Mouse (Mus musculus) left cerebral cortex, postnatal 36 days (tissue): ENCODE results near the gene Kctd3. TPM values are rescaled to one million over a fixed set of nuclear protein-coding genes. Genes with fewer than 3 reads are reported as not detected.
"Not testable (repeated sequence)": the region's sequence is repeated elsewhere in the genome, so short reads cannot be mapped to it uniquely, and the experiment has no call there.

ENCODE experiments used
- DNase-seq, 2 experiments: peaks; one replicate each; pipeline ENCODE4 v3.0.0; 2021 to 2022; ENCODE audit warnings: low spot score in 2 of 2, mixed read lengths in 1 of 2
- intact Hi-C: fragments of 180-260 bp; cut with DNase I; formaldehyde crosslinking; loops from one replicate; pipeline ENCODE4 v1.15.1; 2025
- total RNA-seq, 2 experiments: library from RNA; stranded (reverse); gene quantifications; 2 replicates each; pipeline ENCODE4 v1.2.3; 2021

The Kctd3 gene
- total RNA-seq: 10 to 100 TPM; 95.0 to 97.8 TPM

DNA sequence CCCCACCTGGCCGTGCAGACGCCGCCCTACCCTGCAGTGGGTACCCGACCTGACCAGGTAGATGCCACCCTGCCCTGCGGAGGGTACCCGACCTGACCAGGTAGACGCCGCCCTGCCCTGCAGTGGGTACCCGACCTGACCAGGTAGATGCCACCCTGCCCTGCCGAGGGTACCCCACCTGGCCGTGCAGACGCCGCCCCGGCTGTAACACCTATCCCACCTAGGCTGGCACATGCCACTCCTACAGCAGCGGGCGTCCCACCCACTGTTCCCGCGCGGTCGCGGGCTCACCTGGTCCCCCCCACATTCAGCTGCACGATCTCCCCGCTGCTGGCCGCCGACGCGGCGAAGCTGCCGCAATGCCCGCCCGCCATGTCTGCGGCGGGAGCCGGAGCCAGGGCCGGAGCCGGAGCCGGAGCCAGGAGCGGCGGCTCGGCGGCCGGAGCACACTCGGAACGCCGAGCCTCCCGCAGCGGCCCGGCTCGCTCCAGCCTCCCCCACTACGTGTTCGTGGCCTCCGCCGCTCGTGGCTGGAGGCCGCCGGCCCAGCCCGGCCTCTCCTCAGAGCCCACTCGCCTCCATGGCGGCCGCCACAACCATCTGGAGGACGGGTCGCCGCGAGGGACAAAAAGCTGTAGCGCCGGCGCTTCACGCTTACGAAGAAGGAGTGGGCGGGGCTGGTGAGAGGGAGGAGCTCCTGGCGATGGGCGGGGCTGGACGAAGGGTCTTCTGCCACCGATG is at the start of gene Kctd3:
Gene Kctd3, minus strand, starts transcription at position 603 of the 741 bp plus-strand sequence.
- intact Hi-C loops: no loop called here
- DNase-seq: peak; percentile 97

DNA sequence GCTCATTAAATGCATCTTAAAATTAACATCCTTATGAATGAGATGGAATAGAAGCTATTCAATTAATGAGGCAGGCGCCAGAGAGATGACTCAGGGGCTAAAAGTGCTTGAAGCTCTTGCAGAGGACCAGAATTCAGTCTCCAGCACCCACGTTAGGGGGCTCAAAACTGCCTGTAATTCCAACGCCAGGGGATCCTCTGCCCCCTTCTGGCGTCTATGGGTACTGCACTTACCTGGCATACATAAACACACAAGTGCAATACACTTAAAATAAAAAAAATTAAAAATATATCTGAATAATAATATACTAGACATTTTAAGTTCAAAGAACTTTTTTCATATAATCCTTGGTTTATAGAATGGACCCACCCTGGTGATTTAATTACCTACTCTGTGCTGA is 49.8 kb upstream of the Kctd3 start:
- intact Hi-C loops: loop anchor here (10.0 kb wide), 1 partner anchor 177 kb away; no protein-coding TSS in a partner anchor
- DNase-seq: no peak

- DNase-seq: no peak
- intact Hi-C loops: loop anchor here (10.0 kb wide), 1 partner anchor 179 kb away; no protein-coding TSS in a partner anchor
Measured at GRCm38 (mm10) chr1:189055933-189056332, 48.3 kb upstream of the Kctd3 start.

DNA sequence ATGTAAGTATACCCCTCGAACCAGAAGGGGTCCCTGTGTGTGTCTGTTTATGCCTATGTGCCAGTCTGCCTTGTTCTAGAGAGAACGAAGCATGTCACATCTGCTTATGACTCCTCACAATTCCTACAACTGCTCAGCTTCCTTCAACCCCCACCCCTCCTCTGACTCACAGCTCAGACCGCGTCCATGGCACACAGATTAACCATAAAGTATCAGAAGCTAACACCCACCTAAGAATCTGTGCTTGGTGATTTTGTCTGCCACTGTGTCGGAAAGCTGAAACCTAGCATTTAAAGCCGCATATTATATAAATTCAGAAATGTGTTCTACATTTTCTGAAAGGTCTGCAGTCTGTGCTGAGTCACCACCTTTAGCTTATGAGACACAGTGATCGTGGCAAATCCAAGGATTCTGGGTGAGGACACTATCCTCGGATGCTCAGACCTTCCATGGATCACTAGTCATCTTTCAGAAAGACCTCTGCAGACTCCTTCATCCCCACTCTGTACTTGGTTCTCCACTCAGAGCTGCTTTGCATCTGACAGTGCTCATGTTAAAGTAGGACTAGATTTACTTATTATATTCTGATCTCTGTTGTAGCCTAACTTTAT is 47.4 kb upstream of the Kctd3 start:
- peak; percentile 35 to 46 for DNase-seq
- intact Hi-C loops: loop anchor here (10.0 kb wide), 1 partner anchor 180 kb away; no protein-coding TSS in a partner anchor

DNA sequence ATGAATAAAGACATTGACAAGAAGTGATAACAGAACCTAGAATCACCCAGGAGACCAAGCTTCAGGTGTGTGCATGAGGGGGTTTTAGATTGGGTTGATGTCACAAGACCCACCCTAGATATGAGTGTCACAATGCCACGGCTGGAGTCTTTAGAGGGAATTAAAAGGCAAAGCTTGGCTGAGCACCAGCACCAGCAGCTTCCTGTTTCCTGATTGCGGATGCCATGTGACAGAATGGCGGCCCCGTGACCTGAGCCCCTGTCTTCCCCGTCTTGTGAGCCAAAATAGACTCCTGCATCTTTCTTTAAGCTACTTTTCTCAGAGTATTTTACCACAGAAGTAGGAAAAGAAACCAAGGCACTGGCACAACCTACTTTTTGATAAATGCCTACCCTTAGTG is 46.5 kb upstream of the Kctd3 start:
- intact Hi-C loops: loop anchor here (10.0 kb wide), 1 partner anchor 181 kb away; no protein-coding TSS in a partner anchor
- DNase-seq: no peak

GRCm38 (mm10) chr1:189052189-189052588 is 44.5 kb upstream of the Kctd3 start:
- no peak for DNase-seq
- intact Hi-C loops: loop anchor here (10.0 kb wide), 1 partner anchor 183 kb away; no protein-coding TSS in a partner anchor

GRCm38 (mm10) chr1:189050122-189050521 is 42.5 kb upstream of the Kctd3 start:
- intact Hi-C loops: loop anchor here (10.0 kb wide), 1 partner anchor 185 kb away; no protein-coding TSS in a partner anchor
- DNase-seq: no peak

DNA sequence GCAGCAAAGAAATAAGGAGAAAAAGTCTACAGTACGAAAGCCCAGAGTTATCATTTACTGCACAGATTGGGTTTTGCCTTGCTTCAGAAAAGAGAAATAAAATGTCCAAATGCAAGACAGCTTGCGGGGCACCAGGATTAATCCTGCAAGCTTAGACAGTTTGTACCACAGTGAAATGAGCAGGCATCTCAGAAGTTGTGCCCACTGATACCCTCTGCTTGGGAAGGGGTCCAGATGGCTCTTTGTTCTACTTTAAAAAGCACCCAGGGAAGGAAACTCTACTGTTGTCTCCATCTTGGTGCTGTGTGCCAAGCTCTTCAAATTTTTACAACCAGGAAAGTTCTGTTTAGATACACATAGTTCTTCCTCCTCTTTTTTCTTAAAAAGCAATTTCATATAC is 40.7 kb upstream of the Kctd3 start:
- intact Hi-C loops: no loop called here
- DNase-seq: no peak

- intact Hi-C loops: no loop called here
Measured at GRCm38 (mm10) chr1:189047918-189048317, 40.3 kb upstream of the Kctd3 start.

DNA sequence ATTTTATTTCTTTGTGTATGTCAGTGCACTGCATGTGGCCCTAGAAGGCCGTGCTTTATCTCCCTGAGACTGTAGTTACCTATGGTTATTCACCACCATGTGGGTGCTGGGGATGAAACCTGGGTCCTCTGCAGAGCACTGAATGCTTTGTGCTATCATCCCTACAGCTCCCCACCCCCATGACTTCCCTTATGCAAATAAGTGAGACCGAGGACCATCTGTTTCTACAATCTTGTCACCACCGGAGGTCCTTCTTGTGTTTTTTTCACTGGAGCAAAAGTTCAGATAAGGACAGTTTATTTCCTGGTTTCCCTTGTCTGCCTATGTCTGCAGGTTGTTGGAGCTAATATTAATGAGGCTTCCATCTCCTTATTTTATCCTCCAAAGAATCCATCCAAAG is 39.2 kb upstream of the Kctd3 start:
- no peak for DNase-seq
- intact Hi-C loops: no loop called here

More at GRCm38 (mm10) chr1:189047918-189048317, 40.3 kb upstream of the Kctd3 start:
- DNase-seq: no peak

DNA sequence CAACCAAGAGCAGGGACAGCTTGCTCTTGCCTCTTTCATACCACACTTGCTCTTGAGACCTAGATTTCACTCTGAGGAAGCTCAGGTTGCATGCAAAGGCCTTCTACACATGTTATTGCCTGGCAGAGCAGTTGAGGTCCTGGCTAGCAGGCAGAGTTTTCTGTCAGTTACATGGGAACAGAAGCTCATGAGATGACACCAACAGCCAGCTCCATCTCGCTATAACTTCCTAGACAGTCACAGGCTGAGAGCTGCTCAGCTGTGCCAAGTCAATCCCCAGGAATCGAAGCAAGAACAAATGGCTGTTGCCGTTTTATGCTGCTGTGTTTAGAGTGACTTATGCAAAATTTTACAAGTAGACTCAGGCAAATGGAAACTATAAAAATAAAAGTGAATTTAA is 38.7 kb upstream of the Kctd3 start:
- no peak for DNase-seq
- intact Hi-C loops: no loop called here

DNA sequence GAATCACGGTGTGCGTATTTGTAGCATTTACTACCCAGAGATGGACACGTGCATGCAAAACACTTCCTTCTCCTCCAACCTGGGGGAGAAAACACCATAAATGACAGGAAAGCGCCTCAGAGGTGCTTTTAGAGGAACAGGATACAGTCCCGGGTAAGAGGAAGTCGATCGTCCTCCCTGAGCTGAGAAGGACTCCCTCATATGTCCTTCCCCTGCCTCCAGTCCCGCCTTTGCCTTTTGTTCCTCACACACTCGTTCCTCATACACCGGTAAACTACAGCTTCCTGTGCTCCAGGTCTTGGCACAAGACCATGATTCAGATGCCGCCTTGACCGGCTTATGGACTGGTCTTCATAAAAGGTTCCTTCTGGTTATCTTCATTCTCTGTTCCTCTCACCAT is 33.6 kb upstream of the Kctd3 start:
- intact Hi-C loops: no loop called here
- DNase-seq: no peak

DNA sequence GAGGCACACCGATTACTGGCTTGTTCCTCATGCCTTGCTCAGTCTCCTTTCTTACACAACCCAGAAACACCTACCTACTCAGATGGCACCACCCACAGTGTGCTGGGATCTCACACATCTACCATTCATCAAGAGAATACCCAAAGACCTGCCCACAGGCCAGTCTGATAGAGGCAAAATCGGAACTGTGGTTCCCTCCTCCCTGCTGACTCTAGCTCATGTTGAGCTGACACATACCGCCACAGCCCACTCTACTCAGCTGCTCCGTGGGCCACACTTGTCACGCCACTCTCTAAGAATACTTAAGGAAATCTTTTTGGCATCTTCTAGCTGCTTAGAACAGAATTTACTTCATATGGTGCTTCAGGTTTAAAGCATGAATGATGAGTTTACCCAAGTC is 31.7 kb upstream of the Kctd3 start:
- peak; percentile 60 to 75 for DNase-seq
- intact Hi-C loops: no loop called here

DNA sequence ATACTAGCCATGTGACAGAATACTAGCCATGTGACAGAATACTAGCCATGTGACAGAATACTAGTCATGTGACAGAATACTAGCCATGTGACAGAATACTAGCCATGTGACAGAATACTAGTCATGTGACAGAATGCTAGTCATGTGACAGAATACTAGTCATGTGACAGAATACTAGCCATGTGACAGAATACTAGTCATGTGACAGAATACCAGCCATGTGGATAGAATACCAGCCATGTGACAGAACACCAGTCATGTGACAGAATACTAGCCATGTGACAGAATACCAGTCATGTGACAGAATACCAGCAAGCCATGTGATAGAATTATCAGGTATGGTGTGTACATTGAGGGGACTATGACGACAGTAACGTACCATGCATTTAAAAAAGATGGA is 25.2 kb upstream of the Kctd3 start:
- DNase-seq, intact Hi-C loops: not testable (repeated sequence)

DNA sequence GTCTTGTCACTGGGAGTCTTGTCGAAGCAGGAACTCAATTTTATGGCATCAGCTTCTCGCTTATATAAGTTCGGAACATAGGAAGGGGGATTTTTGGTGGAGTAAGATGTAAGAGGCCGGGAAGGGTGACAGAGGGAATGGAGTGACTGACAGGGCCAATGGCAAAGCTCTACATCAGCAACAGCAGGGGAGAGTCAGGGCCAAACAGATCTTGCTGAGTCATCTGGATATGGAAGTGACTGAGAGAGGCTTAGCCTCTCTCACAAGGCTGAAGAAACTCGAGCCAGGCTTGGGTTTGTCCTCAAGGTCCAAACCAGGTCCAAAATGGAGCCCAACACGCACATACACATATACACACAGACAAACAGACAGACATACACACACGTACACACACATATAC is 23.3 kb upstream of the Kctd3 start:
- intact Hi-C loops: no loop called here

DNA sequence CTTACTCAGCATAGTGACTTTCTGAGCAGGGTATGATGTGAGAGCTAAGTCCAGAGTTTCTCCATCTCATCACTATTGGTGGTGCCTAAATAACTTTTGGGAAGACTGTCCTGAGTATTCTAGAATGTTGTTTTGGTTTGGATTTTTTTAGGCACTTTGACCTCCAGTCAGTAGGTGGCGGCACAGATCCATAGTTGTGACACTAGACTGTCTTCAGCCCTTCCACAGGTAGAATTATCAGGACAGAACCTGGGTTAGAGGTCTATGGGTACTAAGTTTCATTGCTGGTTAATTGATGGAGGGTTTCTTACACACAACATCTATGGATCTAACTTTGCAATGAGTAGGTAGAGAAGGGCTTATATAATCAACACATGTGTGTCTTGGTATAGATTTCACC is 20.6 kb upstream of the Kctd3 start:
- intact Hi-C loops: loop anchor here (5.0 to 10.0 kb wide), 5 partner anchors 199 to 947 kb away; no protein-coding TSS in a partner anchor
- DNase-seq: no peak

More for the DNA sequence above, 23.3 kb upstream of the Kctd3 start:
- no peak for DNase-seq

DNA sequence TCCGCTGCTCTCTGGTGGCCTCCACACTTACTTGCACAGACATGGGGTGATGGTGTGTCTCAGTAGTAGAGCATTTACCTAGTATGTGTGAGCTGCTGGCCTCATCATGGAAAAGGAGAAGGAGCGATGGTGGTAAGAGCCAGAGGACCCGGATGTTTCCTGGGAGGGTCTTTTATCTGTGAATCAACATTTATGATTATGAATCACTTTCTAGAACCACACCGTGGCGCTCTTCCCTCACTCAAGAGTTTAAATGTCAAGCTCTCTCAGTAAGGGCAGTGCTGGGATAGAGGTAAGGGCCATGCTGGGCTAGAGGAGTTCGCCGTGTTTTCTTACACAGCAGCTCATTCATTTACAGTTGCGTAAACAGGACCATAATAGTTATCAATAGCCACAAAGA is 19.2 kb upstream of the Kctd3 start:
- DNase-seq: peak in 1 of 2 experiments; percentile 37
- intact Hi-C loops: loop anchor here (2.0 to 10.0 kb wide), 6 partner anchors 200 to 948 kb away; no protein-coding TSS in a partner anchor

GRCm38 (mm10) chr1:189023701-189024080 is 16.1 kb upstream of the Kctd3 start:
- intact Hi-C loops: loop anchor here (1.0 to 10.0 kb wide), 3 partner anchors 652 to 951 kb away; no protein-coding TSS in a partner anchor

DNA sequence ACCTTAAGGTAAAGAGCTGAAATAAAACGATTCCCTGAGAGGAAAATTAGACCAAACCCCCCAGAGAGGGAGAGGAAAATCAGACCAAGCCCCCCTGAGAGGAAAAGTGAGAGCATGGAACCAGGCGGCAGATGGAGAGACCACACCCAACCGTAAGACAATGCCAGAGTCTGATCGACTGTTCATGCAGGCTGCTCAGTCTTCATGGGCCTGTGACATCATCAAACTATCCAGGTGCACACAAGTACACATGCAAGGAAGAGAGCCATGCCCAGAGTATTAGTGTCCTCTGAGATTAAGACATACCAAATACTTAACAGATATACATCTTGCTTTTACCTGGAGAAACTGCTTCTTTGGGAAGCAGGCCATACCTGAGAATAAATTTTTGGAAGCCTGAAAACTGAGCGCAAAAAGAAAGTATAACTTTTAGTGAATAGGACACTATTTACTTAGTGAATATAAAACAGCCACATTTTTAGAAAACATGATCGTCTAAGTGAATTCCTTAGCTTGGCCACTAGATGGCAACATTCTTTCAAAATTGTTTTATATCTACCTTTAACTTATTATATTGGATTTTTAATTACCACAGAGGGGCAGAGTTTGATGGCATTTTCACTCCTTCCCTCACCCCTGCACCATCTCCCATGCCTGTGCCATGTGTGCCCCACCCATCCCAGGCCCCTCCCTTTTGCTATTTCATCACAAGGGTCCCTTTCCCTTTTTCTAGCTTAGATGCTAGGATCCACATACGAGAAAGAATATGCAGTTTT is 15.5 kb upstream of the Kctd3 start:
- intact Hi-C loops: loop anchor here (1.0 to 10.0 kb wide), 3 partner anchors 652 to 952 kb away; no protein-coding TSS in a partner anchor
- no peak for DNase-seq

More at GRCm38 (mm10) chr1:189023701-189024080, 16.1 kb upstream of the Kctd3 start:
- no peak for DNase-seq

- DNase-seq: no peak
- intact Hi-C loops: no loop called here
Measured at GRCm38 (mm10) chr1:189015372-189015771, 7.7 kb upstream of the Kctd3 start.
